Mouse (Mus musculus) cerebellum, adult 18-20 months (tissue): ENCODE data around the gene Nkapl.

Source experiments
- DNase-seq, 2 experiments: peaks; one replicate each; pipeline ENCODE4 v3.0.0; 2021

The Nkapl gene

GRCm38 (mm10) chr13:21427631-21428030 is 40.7 kb downstream of the Nkapl start:
- no peak for DNase-seq

- DNase-seq = no peak
Measured at GRCm38 (mm10) chr13:21423301-21423700, 45.0 kb downstream of the Nkapl start.

- DNase-seq = no peak
Measured at GRCm38 (mm10) chr13:21418865-21419264, 49.4 kb downstream of the Nkapl start.

- no peak for DNase-seq
Measured at GRCm38 (mm10) chr13:21417298-21418010, 50.9 kb downstream of the Nkapl start.
